Mouse (Mus musculus) bone marrow, adult 2 months (tissue): ENCODE results near the gene Gpsm2.

Experiments
- CTCF ChIP-seq: fragments of 200-500 bp; IDR thresholded peaks from 2 replicates; pipeline ENCODE4 v1.5.1; 2011; ENCODE audit warnings: low read length, control low read depth; ENCODE audit not compliant: control insufficient read depth, insufficient read depth
- POLR2A ChIP-seq: fragments of 200-500 bp; IDR thresholded peaks from 2 replicates; pipeline ENCODE4 v1.6.1; 2011; ENCODE audit warnings: low read depth, mild to moderate bottlenecking, control low read depth, low read length, borderline replicate concordance; ENCODE audit not compliant: control insufficient read depth

- no peak for TF ChIP-seq POLR2A
- TF ChIP-seq CTCF = no peak
Observed at GRCm38 (mm10) chr3:108739045-108739708, 17.1 kb upstream of the Gpsm2 start, which contains the start of gene Aknad1.
